Mouse (Mus musculus) T-cell, adult 66 days (primary cell): ENCODE data around the gene Olfr830. TPM values are rescaled to one million over a fixed set of nuclear protein-coding genes. Genes with fewer than 3 reads are reported as not detected.

ENCODE experiments used
- total RNA-seq, 2 experiments: library from RNA; stranded (reverse); gene quantifications; 3 replicates in 1 of 2; 4 replicates in 1 of 2; pipeline ENCODE4 v1.2.4; 2023

Gene Olfr830
- total RNA-seq: not detected

GRCm38 (mm10) chr9:18874393-18874792 lies at the start of gene Olfr830:
TSS of gene Olfr830 (plus strand) at chr9:18874693.

GRCm38 (mm10) chr9:18854633-18855032 lies 19.9 kb upstream of the Olfr830 start, which contains the start of gene Olfr829:
TSS of gene Olfr829 (plus strand) at chr9:18854933.

Other genes with a start within 250 kb of the Olfr830 start
- gene Muc16, start 200.2 kb upstream of the Olfr830 start, total RNA-seq: under 1 TPM in 1 of 2 experiments, not detected in 1; 0.03 TPM
- gene Olfr24, start 110.7 kb upstream of the Olfr830 start, total RNA-seq: not detected
- not detected for gene Olfr828, start 55.2 kb upstream of the Olfr830 start, total RNA-seq
- gene Olfr829, start 19.8 kb upstream of the Olfr830 start, total RNA-seq: not detected
- not detected for gene Olfr832, start 62.4 kb downstream of the Olfr830 start, total RNA-seq
- gene Olfr834, start 113.3 kb downstream of the Olfr830 start, total RNA-seq: not detected
- gene Olfr835, start 158.0 kb downstream of the Olfr830 start, total RNA-seq: not detected
- gene Olfr836, start 245.7 kb downstream of the Olfr830 start, total RNA-seq: not detected